Mouse (Mus musculus) monocyte, adult 2 months (primary cell): ENCODE data around the gene Prkag1.

Experiments used
- DNase-seq, 2 experiments: peaks; one replicate each; pipeline ENCODE4 v3.0.0; 2022; ENCODE audit warnings: low spot score in 2 of 2, low read depth in 1 of 2

Prkag1 gene

GRCm38 (mm10) chr15:98774096-98774495, 57.2 kb downstream of the Prkag1 start:
- DNase-seq = no peak

- no peak for DNase-seq
Measured at GRCm38 (mm10) chr15:98772511-98773211, 58.7 kb downstream of the Prkag1 start.

- DNase-seq = no peak
Measured at GRCm38 (mm10) chr15:98771813-98772425, 59.4 kb downstream of the Prkag1 start.

- no peak for DNase-seq
Measured at GRCm38 (mm10) chr15:98768259-98768658, 63.1 kb downstream of the Prkag1 start.

- no peak for DNase-seq
Measured at GRCm38 (mm10) chr15:98765929-98766328, 65.4 kb downstream of the Prkag1 start.
